Mouse (Mus musculus): Measurements from ENCODE around the gene Scaf1. TPM values are rescaled to one million over a fixed set of nuclear protein-coding genes. Genes with fewer than 3 reads are reported as not detected.

Gene Scaf1
- polyA plus RNA-seq, 1 experiment: 126 TPM

GRCm38 (mm10) chr7:45016761-45017160, 598 bp upstream of the Scaf1 start:
- no peak for DNase-seq (ENCODE audit: extremely low spot score in 1 of 2, low spot score in 1 of 2)

GRCm38 (mm10) chr7:45015344-45015956, 713 bp downstream of the Scaf1 start:
- no peak for DNase-seq (ENCODE audit: extremely low spot score in 1 of 2, low spot score in 1 of 2)

GRCm38 (mm10) chr7:45014096-45014451, 2.1 kb downstream of the Scaf1 start:
- DNase-seq (ENCODE audit: extremely low spot score in 1 of 2, low spot score in 1 of 2): no peak

- DNase-seq (ENCODE audit: extremely low spot score in 1 of 2, low spot score in 1 of 2): no peak
Measured at GRCm38 (mm10) chr7:45013366-45014095, 2.6 kb downstream of the Scaf1 start.

GRCm38 (mm10) chr7:45012824-45013223, 3.3 kb downstream of the Scaf1 start:
- no peak for DNase-seq (ENCODE audit: extremely low spot score in 1 of 2, low spot score in 1 of 2)

GRCm38 (mm10) chr7:45012011-45012410, 4.2 kb downstream of the Scaf1 start:
- no peak for DNase-seq (ENCODE audit: extremely low spot score in 1 of 2, low spot score in 1 of 2)

- no peak for DNase-seq (ENCODE audit: extremely low spot score in 1 of 2, low spot score in 1 of 2)
Measured at GRCm38 (mm10) chr7:45008411-45008810, 7.8 kb downstream of the Scaf1 start.

GRCm38 (mm10) chr7:45007846-45008245, 8.3 kb downstream of the Scaf1 start:
- DNase-seq (ENCODE audit: extremely low spot score in 1 of 2, low spot score in 1 of 2): no peak

GRCm38 (mm10) chr7:45007141-45007540, 9.0 kb downstream of the Scaf1 start:
- no peak for DNase-seq (ENCODE audit: extremely low spot score in 1 of 2, low spot score in 1 of 2)

- no peak for DNase-seq (ENCODE audit: extremely low spot score in 1 of 2, low spot score in 1 of 2)
Measured at GRCm38 (mm10) chr7:45006503-45006902, 9.7 kb downstream of the Scaf1 start.

- no peak for DNase-seq (ENCODE audit: extremely low spot score in 1 of 2, low spot score in 1 of 2)
Measured at GRCm38 (mm10) chr7:45005321-45005992, 10.7 kb downstream of the Scaf1 start.

GRCm38 (mm10) chr7:45004546-45004945, 11.6 kb downstream of the Scaf1 start:
- no peak for DNase-seq (ENCODE audit: extremely low spot score in 1 of 2, low spot score in 1 of 2)

GRCm38 (mm10) chr7:45002440-45002839, 13.7 kb downstream of the Scaf1 start:
- no peak for DNase-seq (ENCODE audit: extremely low spot score in 1 of 2, low spot score in 1 of 2)

- DNase-seq (ENCODE audit: extremely low spot score in 1 of 2, low spot score in 1 of 2): no peak
Measured at GRCm38 (mm10) chr7:45000539-45001114, 15.5 kb downstream of the Scaf1 start.

- DNase-seq (ENCODE audit: extremely low spot score in 1 of 2, low spot score in 1 of 2): no peak
Measured at GRCm38 (mm10) chr7:44999753-45000152, 16.4 kb downstream of the Scaf1 start.

- DNase-seq (ENCODE audit: extremely low spot score in 1 of 2, low spot score in 1 of 2): no peak
Measured at GRCm38 (mm10) chr7:44998501-44998955, 17.6 kb downstream of the Scaf1 start, which contains the start of gene Bcl2l12. TSS of gene Bcl2l12 (minus strand) at chr7:44998712.

- no peak for DNase-seq (ENCODE audit: extremely low spot score in 1 of 2, low spot score in 1 of 2)
Measured at GRCm38 (mm10) chr7:44997940-44998428, 18.2 kb downstream of the Scaf1 start.

GRCm38 (mm10) chr7:44997231-44997939, 18.8 kb downstream of the Scaf1 start, which contains the start of gene Irf3:
TSS of gene Irf3 (plus strand) at chr7:44997648.
- DNase-seq (ENCODE audit: extremely low spot score in 1 of 2, low spot score in 1 of 2): peak; percentile 90 to 98

- DNase-seq (ENCODE audit: extremely low spot score in 1 of 2, low spot score in 1 of 2): no peak
Measured at GRCm38 (mm10) chr7:44996672-44997071, 19.5 kb downstream of the Scaf1 start.
